11 mouse cellular contexts compared by ENCODE assay signal in the genomic region with DNA sequence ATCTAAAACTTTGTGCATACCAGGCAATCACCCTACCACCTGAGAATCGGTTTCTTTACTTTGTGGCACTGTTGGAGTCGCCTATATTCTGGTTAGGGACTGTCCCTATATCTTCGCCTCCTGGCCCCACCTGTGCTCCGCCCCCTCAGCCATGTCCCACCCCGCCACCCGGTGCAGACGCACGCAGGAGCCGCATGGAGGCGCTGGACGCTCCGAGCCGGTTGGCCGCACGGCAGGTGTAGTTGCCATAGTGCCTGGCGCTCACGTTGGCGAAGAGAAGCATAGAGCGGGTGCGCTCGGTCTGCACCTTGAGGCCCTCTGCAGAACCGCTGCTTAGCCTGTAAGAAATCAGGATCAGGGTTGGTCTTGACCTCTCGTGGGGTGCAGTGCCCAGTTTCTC. TPM values are rescaled to one million over a fixed set of nuclear protein-coding genes. Genes with fewer than 3 reads are reported as not detected.
DNase-seq lines count a peak whose midpoint lies in the region; ATAC-seq and TF ChIP-seq lines count a peak whose summit lies in the region.
"Had no signal": no experiment of that assay in that cellular context is flagged by ENCODE, and none has a peak within 500 bp of the region (broad histone marks: within the 10 kb centered on the region; RNA-seq: fewer than 3 reads in every experiment).

No protein-coding gene starts in this region.

- no peak overlapping the region for H3K9ac ChIP-seq in kidney, embryonic 15.5 days
- no peak overlapping the region for H3K9ac ChIP-seq in stomach, postnatal 0 days (ENCODE audit: low read length)

- H3K36me3 ChIP-seq in kidney, embryonic 15.5 days = peaks cover 4% of the 10 kb centered on the region; the same call in 1 of the 2 replicates
- no peaks in the 10 kb centered on the region for H3K36me3 ChIP-seq in stomach, postnatal 0 days (ENCODE audit: control insufficient read depth, insufficient read depth, low read length)

- intact Hi-C loops in left cerebral cortex, adult 2 months (cut with DNase I) = no loop called here

- 10% methylated on average over 23 of the region's 23 CpGs for WGBS in kidney, embryonic 15.5 days
- 20% methylated on average over 23 of the region's 23 CpGs for WGBS in stomach, postnatal 0 days

- 0 out of 2 replicates have a peak, but pooled peaks have one; percentile 31 for ATAC-seq in kidney, embryonic 15.5 days (replicated peaks; ENCODE audit: low FRiP score)
- ATAC-seq in granulocyte monocyte progenitor cell, adult 5-6 weeks (replicated peaks; ENCODE audit: poor library complexity, severe bottlenecking) = peak; percentile 54
- ATAC-seq in stomach, postnatal 0 days (ENCODE audit: low FRiP score, low TSS enrichment) = 0 out of 2 replicates have a peak, but pooled peaks have one; percentile 36
- ATAC-seq in erythroid progenitor cell, adult 5-6 weeks (replicated peaks; ENCODE audit: low FRiP score, poor library complexity, severe bottlenecking) = no peak

- H3K4me1 ChIP-seq in kidney, embryonic 15.5 days = peaks cover 15% of the 10 kb centered on the region
- no peaks in the 10 kb centered on the region for H3K4me1 ChIP-seq in stomach, postnatal 0 days (replicated peaks; ENCODE audit: control insufficient read depth, insufficient read depth)

- H3K27me3 ChIP-seq in kidney, embryonic 15.5 days = peaks cover 40% of the 10 kb centered on the region
- H3K27me3 ChIP-seq in stomach, postnatal 0 days (ENCODE audit: control insufficient read depth, insufficient read depth, low read length) = no peaks in the 10 kb centered on the region

- peak overlapping the region; percentile 4; the same call in 1 of the 2 replicates for H3K4me3 ChIP-seq in kidney, embryonic 15.5 days (replicated peaks)
- no peak overlapping the region for H3K4me3 ChIP-seq in stomach, postnatal 0 days (ENCODE audit: low read depth, low read length)
- H3K4me3 ChIP-seq in left cerebral cortex, adult 2 months = no peak overlapping the region

- DNase-seq in kidney, adult 18-20 months = no peak
- DNase-seq in thymus, postnatal 25 days = peak; percentile 15
- no peak for DNase-seq in thymus, postnatal 10 days (ENCODE audit: low spot score in 2 of 2)
- DNase-seq in stomach, postnatal 0 days (ENCODE audit: low spot score) = peak; percentile 47
- no peak for DNase-seq in left cerebral cortex, adult 2 months (ENCODE audit: extremely low spot score in 1 of 2, low spot score in 2 of 2)
- DNase-seq: layer of hippocampus, postnatal 36 days had no signal

- H3K9me3 ChIP-seq in kidney, embryonic 15.5 days (replicated peaks) = no peaks in the 10 kb centered on the region
- H3K9me3 ChIP-seq in stomach, postnatal 0 days (ENCODE audit: control insufficient read depth, low read length) = no peaks in the 10 kb centered on the region
- H3K9me3 ChIP-seq: hindbrain, embryonic 10.5 days had no signal

- no peak overlapping the region for H3K27ac ChIP-seq in kidney, embryonic 15.5 days
- no peak overlapping the region for H3K27ac ChIP-seq in stomach, postnatal 0 days (replicated peaks)
- no peak overlapping the region for H3K27ac ChIP-seq in left cerebral cortex, adult 2 months
- H3K27ac ChIP-seq: hindbrain, embryonic 10.5 days had no signal

- H3K4me2 ChIP-seq in kidney, embryonic 15.5 days = 0 out of 2 replicates have a peak overlapping the region, but pooled peaks have one; percentile 12
- no peak overlapping the region for H3K4me2 ChIP-seq in stomach, postnatal 0 days (replicated peaks; ENCODE audit: low read depth)

- TF ChIP-seq CTCF in stomach, postnatal 0 days (IDR thresholded peaks at IDR 0.05; ENCODE audit: low read depth) = peak; percentile 49
- TF ChIP-seq CTCF in left cerebral cortex, adult 2 months (IDR thresholded peaks at IDR 0.05) = no peak; the same call in 1 of the 2 replicates

- no peak for TF ChIP-seq EP300 in stomach, postnatal 0 days (optimal IDR thresholded peaks at IDR 0.05)

RNA-seq across cellular contexts. Expression of a gene that starts 12.8 kb away (rescaled TPM):
- polyA plus RNA-seq in kidney, embryonic 15.5 days (2015; fragmentation: Nextera tagmentation; extraction: Ambion mirVana) = 4.6 and 5.4 TPM in 2 replicates
- 5.9 and 10.4 TPM in 2 replicates for total RNA-seq in granulocyte monocyte progenitor cell, adult 5-6 weeks (2014; fragmentation: Nextera tagmentation)
- total RNA-seq in granulocyte monocyte progenitor cell, adult 5-6 weeks (2017) = 4.3 and 4.4 TPM in 2 replicates
- 36.1 and 40.5 TPM in 2 replicates for polyA plus RNA-seq in stomach, postnatal 0 days (2015; fragmentation: Nextera tagmentation; extraction: Ambion mirVana)
- 1.7 TPM in 1 of 2 replicates, not detected in the other for total RNA-seq in erythroid progenitor cell, adult 5-6 weeks (2015; ENCODE audit: low replicate concordance)
- 0.13 and 0.23 TPM in 2 replicates for total RNA-seq in erythroid progenitor cell, adult 5-6 weeks (2017; ENCODE audit: low replicate concordance)
- 1 to 10 TPM in 1 of 2 experiments, under 1 TPM in 1; 0.89 to 1.2 TPM for total RNA-seq in left cerebral cortex, adult 2 months (2021)

RNA-seq across cellular contexts. Expression of a gene that starts 14.2 kb away (rescaled TPM):
- polyA plus RNA-seq in kidney, embryonic 15.5 days (2015; fragmentation: Nextera tagmentation; extraction: Ambion mirVana) = 0.40 and 0.45 TPM in 2 replicates
- total RNA-seq in granulocyte monocyte progenitor cell, adult 5-6 weeks (2014; fragmentation: Nextera tagmentation) = not detected in 2 replicates
- total RNA-seq in granulocyte monocyte progenitor cell, adult 5-6 weeks (2017) = not detected in 2 replicates
- 0.34 and 0.35 TPM in 2 replicates for polyA plus RNA-seq in stomach, postnatal 0 days (2015; fragmentation: Nextera tagmentation; extraction: Ambion mirVana)
- not detected in 2 replicates for total RNA-seq in erythroid progenitor cell, adult 5-6 weeks (2015; ENCODE audit: low replicate concordance)
- total RNA-seq in erythroid progenitor cell, adult 5-6 weeks (2017; ENCODE audit: low replicate concordance) = not detected in 2 replicates
- 10 to 100 TPM; 24.4 to 27.3 TPM for total RNA-seq in left cerebral cortex, adult 2 months (2021)

RNA-seq across cellular contexts. Expression of a gene that starts 30.0 kb away (rescaled TPM):
- not detected in 2 replicates for polyA plus RNA-seq in kidney, embryonic 15.5 days (2015; fragmentation: Nextera tagmentation; extraction: Ambion mirVana)
- total RNA-seq in granulocyte monocyte progenitor cell, adult 5-6 weeks (2014; fragmentation: Nextera tagmentation) = not detected in 2 replicates
- total RNA-seq in granulocyte monocyte progenitor cell, adult 5-6 weeks (2017) = not detected in 2 replicates
- polyA plus RNA-seq in stomach, postnatal 0 days (2015; fragmentation: Nextera tagmentation; extraction: Ambion mirVana) = 0.02 TPM in 1 of 2 replicates, not detected in the other
- total RNA-seq in erythroid progenitor cell, adult 5-6 weeks (2015; ENCODE audit: low replicate concordance) = not detected in 2 replicates
- total RNA-seq in erythroid progenitor cell, adult 5-6 weeks (2017; ENCODE audit: low replicate concordance) = not detected in 2 replicates
- total RNA-seq in left cerebral cortex, adult 2 months (2021) = not detected
- total RNA-seq: layer of hippocampus, postnatal 36 days had no signal
- polyA plus RNA-seq: cortical plate, adult 2 months; hindbrain, embryonic 10.5 days had no signal

RNA-seq across cellular contexts. Expression of a gene that starts 31.8 kb away (rescaled TPM):
- 0.35 and 0.66 TPM in 2 replicates for polyA plus RNA-seq in kidney, embryonic 15.5 days (2015; fragmentation: Nextera tagmentation; extraction: Ambion mirVana)
- 0.43 TPM in 1 of 2 replicates, not detected in the other for total RNA-seq in granulocyte monocyte progenitor cell, adult 5-6 weeks (2014; fragmentation: Nextera tagmentation)
- total RNA-seq in granulocyte monocyte progenitor cell, adult 5-6 weeks (2017) = 5.7 TPM in 1 of 2 replicates, not detected in the other
- 0.34 and 0.46 TPM in 2 replicates for polyA plus RNA-seq in stomach, postnatal 0 days (2015; fragmentation: Nextera tagmentation; extraction: Ambion mirVana)
- not detected in 2 replicates for total RNA-seq in erythroid progenitor cell, adult 5-6 weeks (2015; ENCODE audit: low replicate concordance)
- total RNA-seq in erythroid progenitor cell, adult 5-6 weeks (2017; ENCODE audit: low replicate concordance) = 5.8 TPM in 1 of 2 replicates, not detected in the other
- total RNA-seq in left cerebral cortex, adult 2 months (2021) = under 1 TPM in 1 of 2 experiments, not detected in 1; 0.89 TPM

RNA-seq across cellular contexts. Expression of a gene that starts 31.8 kb away (rescaled TPM):
- polyA plus RNA-seq in kidney, embryonic 15.5 days (2015; fragmentation: Nextera tagmentation; extraction: Ambion mirVana) = 348 and 355 TPM in 2 replicates
- 485 and 520 TPM in 2 replicates for total RNA-seq in granulocyte monocyte progenitor cell, adult 5-6 weeks (2014; fragmentation: Nextera tagmentation)
- 676 and 828 TPM in 2 replicates for total RNA-seq in granulocyte monocyte progenitor cell, adult 5-6 weeks (2017)
- polyA plus RNA-seq in stomach, postnatal 0 days (2015; fragmentation: Nextera tagmentation; extraction: Ambion mirVana) = 513 and 521 TPM in 2 replicates
- 46.5 and 102 TPM in 2 replicates for total RNA-seq in erythroid progenitor cell, adult 5-6 weeks (2015; ENCODE audit: low replicate concordance)
- 70.3 and 109 TPM in 2 replicates for total RNA-seq in erythroid progenitor cell, adult 5-6 weeks (2017; ENCODE audit: low replicate concordance)
- total RNA-seq in left cerebral cortex, adult 2 months (2021) = 10 to 100 TPM; 58.2 TPM

Comparison
In these comparisons a context has a peak if more than half of its experiments do, and no peak if none do; other contexts are left out.
1. DNase-seq: peak in thymus, postnatal 25 days (single experiment) and stomach, postnatal 0 days (single experiment); none in kidney, adult 18-20 months (single experiment), thymus, postnatal 10 days (0 of 2) and left cerebral cortex, adult 2 months (0 of 2).
2. RNA of a gene that starts 14.2 kb away (total RNA-seq): 24.4 to 27.3 TPM in left cerebral cortex, adult 2 months; not detected in granulocyte monocyte progenitor cell, adult 5-6 weeks and not detected in erythroid progenitor cell, adult 5-6 weeks; every median in the first group is over 10 times any median in the second.